Comparison of ENCODE assay signal across 16 mouse cellular contexts in the genomic region with DNA sequence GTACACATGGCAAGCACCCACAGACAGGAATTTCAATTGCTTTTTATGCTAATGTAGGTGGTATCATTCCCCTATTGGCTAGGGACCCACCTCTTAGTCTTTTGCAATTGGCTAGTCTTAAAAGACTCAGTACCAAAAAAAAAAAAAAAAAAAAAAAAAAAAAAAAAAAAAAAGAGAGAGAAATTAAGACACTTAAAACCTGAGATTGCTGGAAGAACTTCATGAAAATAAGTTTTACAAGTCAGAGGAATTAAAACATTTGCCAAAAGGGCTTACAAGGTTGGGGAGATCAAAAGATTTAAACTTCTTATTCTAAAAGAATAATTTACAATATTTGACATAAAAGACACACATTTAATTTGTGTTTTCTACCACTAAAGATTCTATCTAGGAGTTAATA.
"Had no signal": no experiment of that assay in that cellular context is flagged by ENCODE, and none has a peak within 500 bp of the region (broad histone marks: within the 10 kb centered on the region; RNA-seq: fewer than 3 reads in every experiment).

No protein-coding gene starts in this region.

- H3K36me3 ChIP-seq: neural tube, embryonic 13.5 days; neural tube, embryonic 15.5 days; stomach, embryonic 15.5 days had no signal

- H3K27ac ChIP-seq: neural tube, embryonic 13.5 days; neural tube, embryonic 15.5 days; stomach, embryonic 15.5 days; stomach, postnatal 0 days had no signal

- H3K4me1 ChIP-seq: neural tube, embryonic 13.5 days; neural tube, embryonic 15.5 days; stomach, embryonic 15.5 days had no signal

- H3K4me3 ChIP-seq: neural tube, embryonic 13.5 days; neural tube, embryonic 15.5 days; stomach, embryonic 15.5 days had no signal

- H3K9ac ChIP-seq: neural tube, embryonic 13.5 days; neural tube, embryonic 15.5 days; stomach, embryonic 15.5 days had no signal

- H3K4me2 ChIP-seq: neural tube, embryonic 13.5 days; neural tube, embryonic 15.5 days; stomach, embryonic 15.5 days had no signal

- DNase-seq: retina, postnatal 1 day; right cerebral cortex, adult 18-20 months; right cerebral cortex, postnatal 14 days; right cerebral cortex, postnatal 25 days; right cerebral cortex, postnatal 4 days; spleen, adult 18-20 months; thymus, adult 18-20 months; thymus, adult 2 months; thymus, postnatal 14 days; thymus, postnatal 25 days; thymus, postnatal 36 days; thymus, postnatal 4 days had no signal

- H3K27me3 ChIP-seq: neural tube, embryonic 13.5 days; neural tube, embryonic 15.5 days; stomach, embryonic 15.5 days had no signal

- H3K9me3 ChIP-seq: neural tube, embryonic 13.5 days; neural tube, embryonic 15.5 days; stomach, embryonic 15.5 days had no signal
